ENCODE assay signal across 15 mouse cellular contexts in genomic region chr7:29499071-29499470, GRCm38 (mm10).
"Had no signal": no experiment of that assay in that cellular context is flagged by ENCODE, and none has a peak within 500 bp of the region (broad histone marks: within the 10 kb centered on the region; RNA-seq: fewer than 3 reads in every experiment).

No protein-coding gene starts in this region.

- H3K36me3 ChIP-seq: lung, embryonic 15.5 days; midbrain, embryonic 13.5 days; midbrain, embryonic 15.5 days; neural tube, embryonic 12.5 days; stomach, embryonic 15.5 days had no signal

- H3K27ac ChIP-seq: lung, embryonic 15.5 days; macrophage; midbrain, embryonic 13.5 days; midbrain, embryonic 15.5 days; neural tube, embryonic 12.5 days; stomach, embryonic 15.5 days; stomach, postnatal 0 days had no signal

- ATAC-seq: midbrain, embryonic 13.5 days; midbrain, embryonic 15.5 days had no signal

- DNase-seq: lung, adult 2 months; lung, postnatal 10 days; right cerebral cortex, postnatal 14 days; thymus, adult 2 months; thymus, postnatal 25 days; thymus, postnatal 4 days had no signal

- H3K27me3 ChIP-seq: lung, embryonic 15.5 days; midbrain, embryonic 15.5 days; neural tube, embryonic 12.5 days; stomach, embryonic 15.5 days had no signal

- H3K4me3 ChIP-seq: lung, embryonic 15.5 days; megakaryocyte, embryonic 14.5 days; midbrain, embryonic 13.5 days; midbrain, embryonic 15.5 days; neural tube, embryonic 12.5 days; stomach, embryonic 15.5 days had no signal

- H3K9me3 ChIP-seq: lung, embryonic 15.5 days; megakaryocyte, embryonic 14.5 days; midbrain, embryonic 13.5 days; midbrain, embryonic 15.5 days; neural tube, embryonic 12.5 days; stomach, embryonic 15.5 days had no signal

- H3K9ac ChIP-seq: lung, embryonic 15.5 days; midbrain, embryonic 13.5 days; midbrain, embryonic 15.5 days; neural tube, embryonic 12.5 days; stomach, embryonic 15.5 days had no signal

- H3K4me2 ChIP-seq: lung, embryonic 15.5 days; midbrain, embryonic 11.5 days; midbrain, embryonic 13.5 days; midbrain, embryonic 15.5 days; neural tube, embryonic 12.5 days; stomach, embryonic 15.5 days had no signal
